Mouse (Mus musculus) intestine, embryonic 16.5 days (tissue): ENCODE data around the gene Selenov. TPM values are rescaled to one million over a fixed set of nuclear protein-coding genes. Genes with fewer than 3 reads are reported as not detected.

Experiments used
- ATAC-seq: fragments of 200-750 bp; cut with Nextera tagmentation; 2 replicates; pipeline ENCODE4 v1.8.0; 2017; ENCODE audit warnings: moderate TSS enrichment, moderate library complexity
- H3K27ac ChIP-seq: fragments of 300-500 bp; sonication (generic); 2 replicates; pipeline ENCODE4 v1.5.1; 2014; ENCODE audit warnings: mild to moderate bottlenecking, low read length
- H3K27me3 ChIP-seq: fragments of 300-500 bp; sonication (generic); replicated peaks from 2 replicates; pipeline ENCODE4 v1.6.1; 2014; ENCODE audit warnings: low read length, control low read depth, mixed read lengths; ENCODE audit not compliant: control insufficient read depth, insufficient read depth
- H3K36me3 ChIP-seq: fragments of 300-500 bp; sonication (generic); 2 replicates; pipeline ENCODE4 v1.6.1; 2014; ENCODE audit warnings: low read length, control low read depth; ENCODE audit not compliant: control insufficient read depth, insufficient read depth
- H3K4me1 ChIP-seq: fragments of 300-500 bp; sonication (generic); 2 replicates; pipeline ENCODE4 v1.6.1; 2014; ENCODE audit warnings: low read length, control low read depth, mixed read lengths; ENCODE audit not compliant: control insufficient read depth, insufficient read depth
- H3K4me2 ChIP-seq: fragments of 300-500 bp; sonication (generic); 2 replicates; pipeline ENCODE4 v1.6.1; 2014; ENCODE audit warnings: low read depth, low read length, control low read depth
- H3K4me3 ChIP-seq: fragments of 300-500 bp; sonication (generic); 2 replicates; pipeline ENCODE4 v1.5.1; 2014; ENCODE audit warnings: mild to moderate bottlenecking, low read length
- H3K9ac ChIP-seq: fragments of 300-500 bp; sonication (generic); 2 replicates; pipeline ENCODE4 v1.6.1; 2014; ENCODE audit warnings: low read depth, low read length
- H3K9me3 ChIP-seq: fragments of 300-500 bp; sonication (generic); 2 replicates; pipeline ENCODE4 v1.6.1; 2016; ENCODE audit warnings: low read length, control low read depth; ENCODE audit not compliant: control insufficient read depth
- WGBS: fragments of 180-500 bp; shearing (Covaris S2); extraction: QIAGEN DNeasy Blood & Tissue Kit; methylation state at CpG from one replicate; pipeline ENCODE4 v1.1.7; 2014; 5-methylcytosine and 5-hydroxymethylcytosine counted together
- polyA plus RNA-seq: library from polyadenylated mRNA; unstranded; fragments of >200 nt; fragmentation: Nextera tagmentation; extraction: Ambion mirVana; gene quantifications from 2 replicates; pipeline ENCODE4 v1.2.1, GENCODE M21; 2015

The Selenov gene
- polyA plus RNA-seq, 1 experiment from 2014 or later, result 0.21 TPM

DNA sequence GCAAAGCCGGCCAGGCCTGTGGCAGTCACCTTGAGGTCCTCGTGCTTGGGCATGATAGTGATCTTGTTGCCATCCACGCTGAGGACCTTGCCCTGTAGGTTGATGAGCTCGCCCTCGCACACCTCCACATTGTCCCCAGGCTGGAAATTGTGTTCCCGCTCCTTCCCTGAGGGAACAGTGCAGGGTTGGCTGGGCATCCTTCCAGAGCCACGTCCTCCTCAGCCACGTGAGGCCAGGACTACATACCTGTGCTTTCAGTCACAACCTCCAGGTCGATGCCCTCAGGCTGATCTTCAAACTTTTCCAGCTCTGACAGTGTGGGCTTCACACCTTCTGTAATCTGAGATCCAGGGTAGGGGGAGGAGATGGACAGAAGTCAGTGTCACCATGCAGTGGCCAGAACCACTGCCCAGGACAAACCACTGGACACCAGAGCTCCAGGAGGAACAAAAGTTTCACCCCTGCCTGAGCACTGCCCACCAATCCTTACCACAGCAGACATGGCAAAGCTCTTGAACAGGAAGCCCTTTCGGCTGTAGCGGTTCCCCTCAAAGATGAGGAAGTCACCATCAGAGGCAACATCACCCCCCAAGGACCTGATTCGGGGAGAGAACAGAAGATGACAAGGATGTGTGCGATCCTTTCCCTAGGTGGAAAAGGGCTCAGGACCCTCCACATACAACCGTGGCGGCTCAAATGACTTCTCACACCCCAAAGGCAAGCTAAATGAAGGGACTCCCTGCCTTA lies 31.2 kb upstream of the Selenov start:
- Histone ChIP-seq H3K27ac (no peak overlapping the region), H3K9ac (no peak overlapping the region), H3K27me3 (no peaks in the 10 kb centered on the region), H3K4me3 (no peak overlapping the region), H3K4me2 (no peak overlapping the region), H3K9me3 (no peaks in the 10 kb centered on the region), H3K36me3 (peaks cover 39% of the 10 kb centered on the region), H3K4me1 (no peaks in the 10 kb centered on the region)
- 91% methylated on average over 15 of the region's 15 CpGs for WGBS
- ATAC-seq, result no peak

DNA sequence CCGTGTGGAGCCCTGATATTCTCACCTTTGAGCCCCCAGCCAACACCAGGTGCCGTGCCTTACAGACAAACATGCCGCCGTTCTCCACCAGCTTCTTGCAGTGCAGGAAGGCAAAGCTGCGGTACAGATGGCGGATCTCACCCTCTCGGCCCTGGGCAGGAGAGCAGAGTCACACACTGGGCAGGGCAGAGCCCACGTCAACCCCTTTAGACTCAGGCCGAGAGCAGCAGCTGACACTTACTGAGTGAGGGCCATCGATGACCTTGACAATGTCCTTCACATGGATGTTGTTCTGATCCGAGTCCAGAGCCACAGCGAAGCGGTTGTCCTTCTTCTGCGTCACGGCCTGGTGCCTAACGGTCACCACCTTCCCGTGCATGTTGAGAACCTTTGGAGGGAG lies 27.7 kb upstream of the Selenov start:
- WGBS, result 92% methylated on average over 17 of the region's 17 CpGs
- H3K27me3 ChIP-seq, result no peaks in the 10 kb centered on the region
- H3K4me3 ChIP-seq, result no peak overlapping the region
- no peaks in the 10 kb centered on the region for H3K9me3 ChIP-seq
- no peaks in the 10 kb centered on the region for H3K4me1 ChIP-seq
- no peak overlapping the region for H3K27ac ChIP-seq
- no peak overlapping the region for H3K9ac ChIP-seq
- peaks cover 38% of the 10 kb centered on the region for H3K36me3 ChIP-seq
- ATAC-seq, result no peak
- H3K4me2 ChIP-seq, result no peak overlapping the region

GRCm38 (mm10) chr7:28318036-28318435 lies 27.1 kb upstream of the Selenov start:
- H3K27me3 ChIP-seq, result no peaks in the 10 kb centered on the region
- ATAC-seq, result no peak
- H3K4me2 ChIP-seq, result no peak overlapping the region
- no peaks in the 10 kb centered on the region for H3K4me1 ChIP-seq
- H3K9ac ChIP-seq, result no peak overlapping the region
- 85% methylated on average over 3 of the region's 3 CpGs for WGBS
- H3K4me3 ChIP-seq, result no peak overlapping the region
- H3K27ac ChIP-seq, result no peak overlapping the region
- H3K9me3 ChIP-seq, result no peaks in the 10 kb centered on the region
- peaks cover 37% of the 10 kb centered on the region for H3K36me3 ChIP-seq

GRCm38 (mm10) chr7:28311926-28312543 lies 21.0 kb upstream of the Selenov start, which contains the start of gene Timm50:
Gene Timm50 (minus strand): TSS chr7:28312072.
- peak within 1 kb of the TSS; percentile 92 for H3K9ac ChIP-seq
- H3K9me3 ChIP-seq, result no peaks in the 10 kb centered on the region
- no peaks in the 10 kb centered on the region for H3K27me3 ChIP-seq
- H3K36me3 ChIP-seq, result peaks cover 18% of the 10 kb centered on the region
- ATAC-seq, result peak; percentile 97
- H3K4me3 ChIP-seq, result peak within 1 kb of the TSS; percentile 80
- H3K4me2 ChIP-seq, result peak within 1 kb of the TSS; percentile 84
- under 1% methylated on average over 43 of the region's 45 CpGs for WGBS
- H3K27ac ChIP-seq, result peak within 1 kb of the TSS; percentile 69
- H3K4me1 ChIP-seq, result peaks cover 8% of the 10 kb centered on the region

GRCm38 (mm10) chr7:28311151-28311925 lies 20.4 kb upstream of the Selenov start:
- Histone ChIP-seq H3K9ac (peak overlapping the region; percentile 92), H3K27me3 (no peaks in the 10 kb centered on the region), H3K36me3 (peaks cover 17% of the 10 kb centered on the region), H3K9me3 (no peaks in the 10 kb centered on the region), H3K4me1 (peaks cover 8% of the 10 kb centered on the region), H3K4me2 (peak overlapping the region; percentile 75), H3K4me3 (peak overlapping the region; percentile 80), H3K27ac (peak overlapping the region; percentile 69)
- WGBS, result 3% methylated on average over 35 of the region's 35 CpGs
- ATAC-seq, result peak; percentile 69

- H3K9me3 ChIP-seq, result no peaks in the 10 kb centered on the region
- 51% methylated on average over 9 of the region's 9 CpGs for WGBS
- peaks cover 21% of the 10 kb centered on the region for H3K36me3 ChIP-seq
- peaks cover 8% of the 10 kb centered on the region for H3K4me1 ChIP-seq
- H3K9ac ChIP-seq, result no peak overlapping the region
- ATAC-seq, result no peak
- no peak overlapping the region for H3K4me2 ChIP-seq
- H3K4me3 ChIP-seq, result no peak overlapping the region
- H3K27me3 ChIP-seq, result no peaks in the 10 kb centered on the region
- H3K27ac ChIP-seq, result no peak overlapping the region
Measured at GRCm38 (mm10) chr7:28309737-28310136, 18.8 kb upstream of the Selenov start.

- H3K4me1 ChIP-seq, result peaks cover 18% of the 10 kb centered on the region
- no peak overlapping the region for H3K4me3 ChIP-seq
- no peak overlapping the region for H3K9ac ChIP-seq
- peaks cover 11% of the 10 kb centered on the region for H3K27me3 ChIP-seq
- H3K9me3 ChIP-seq, result no peaks in the 10 kb centered on the region
- H3K36me3 ChIP-seq, result peaks cover 21% of the 10 kb centered on the region
- no peak for ATAC-seq
- no peak overlapping the region for H3K4me2 ChIP-seq
- WGBS, result 94% methylated on average over 8 of the region's 8 CpGs
- no peak overlapping the region for H3K27ac ChIP-seq
Measured at GRCm38 (mm10) chr7:28306216-28306615, 15.2 kb upstream of the Selenov start.

GRCm38 (mm10) chr7:28305641-28306040 lies 14.7 kb upstream of the Selenov start:
- no peak overlapping the region for H3K27ac ChIP-seq
- peaks cover 13% of the 10 kb centered on the region for H3K4me1 ChIP-seq
- no peak overlapping the region for H3K9ac ChIP-seq
- H3K4me2 ChIP-seq, result no peak overlapping the region
- ATAC-seq, result no peak
- WGBS, result 89% methylated on average over 10 of the region's 10 CpGs
- H3K27me3 ChIP-seq, result peaks cover 16% of the 10 kb centered on the region
- no peak overlapping the region for H3K4me3 ChIP-seq
- peaks cover 21% of the 10 kb centered on the region for H3K36me3 ChIP-seq
- H3K9me3 ChIP-seq, result no peaks in the 10 kb centered on the region
